Mouse (Mus musculus) stomach, postnatal 0 days (tissue): ENCODE measurements at regions not wholly inside any gene's neighbourhood (a gene's known extent, or its start where the extent isn't known, plus 50 kb on each side); places are given as distances from the start of the nearest gene placed in this dataset.

Experiments used
- CTCF ChIP-seq: IDR thresholded peaks from 2 replicates; pipeline ENCODE4 v1.5.1; 2016; ENCODE audit warnings: antibody characterized with exemption, low read depth, mild to moderate bottlenecking, moderate library complexity
- EP300 ChIP-seq: optimal IDR thresholded peaks from 2 replicates; pipeline ENCODE3; 2016; ENCODE audit warnings: antibody characterized with exemption

DNA sequence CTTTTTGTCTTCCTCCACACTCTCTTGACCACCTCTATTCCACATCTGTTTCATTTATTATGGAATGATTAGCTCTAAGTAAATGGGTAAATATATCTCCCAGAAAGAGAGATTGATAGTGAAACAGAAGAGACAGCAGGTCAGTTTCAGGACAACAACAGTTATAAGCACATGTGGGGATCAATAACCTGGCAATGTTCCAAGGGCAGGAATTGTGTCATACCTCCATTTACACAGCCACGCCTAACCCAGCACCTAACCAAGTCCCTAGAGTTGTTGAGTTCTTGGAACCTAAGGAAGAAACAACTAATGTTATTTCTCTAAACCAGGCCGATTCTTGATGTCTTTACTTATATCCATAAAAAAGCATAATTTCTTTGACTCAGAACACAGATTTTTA lies 108.6 kb upstream of the Cr2 start:
- TF ChIP-seq CTCF, result no peak
- no peak for TF ChIP-seq EP300
